Mouse (Mus musculus) left cerebral cortex, adult 11 months (tissue): ENCODE measurements around the gene Ccdc12.

Source experiments
- DNase-seq: peaks from one replicate; pipeline ENCODE4 v3.0.0; 2022; ENCODE audit warnings: low spot score

Ccdc12 gene

GRCm38 (mm10) chr9:110742295-110742950, 86.1 kb downstream of the Ccdc12 start:
- DNase-seq: no peak

DNA sequence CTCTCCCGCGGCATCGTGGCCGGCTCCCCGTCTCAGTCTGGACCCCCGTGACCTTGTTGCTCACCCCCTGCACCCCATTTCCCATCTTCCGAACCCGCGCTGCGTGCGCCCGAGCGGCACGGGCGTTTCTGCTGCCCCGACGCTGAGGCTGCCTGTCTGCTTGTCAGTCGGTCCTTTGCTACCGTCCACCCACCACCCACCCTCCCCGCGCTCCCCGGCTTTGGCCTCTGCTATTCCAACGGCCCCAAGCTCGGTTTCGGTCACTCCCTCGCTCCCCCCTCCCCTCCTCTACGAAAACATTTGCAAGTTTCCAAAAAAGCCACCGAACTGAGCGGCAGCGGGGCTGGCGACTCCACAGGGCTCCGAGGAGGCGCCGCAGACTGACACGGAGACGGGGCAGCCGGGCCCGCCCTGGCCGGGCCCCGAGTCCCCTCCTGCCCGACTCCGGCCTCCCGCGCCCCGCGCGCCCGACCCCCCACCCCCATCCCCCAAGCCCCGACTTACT, 86.7 kb downstream of the Ccdc12 start:
- no peak for DNase-seq

GRCm38 (mm10) chr9:110743456-110744323, 87.4 kb downstream of the Ccdc12 start:
- DNase-seq: no peak

- DNase-seq: no peak
These were observed 89.4 kb downstream of the Ccdc12 start for GRCm38 (mm10) chr9:110745752-110746151.

GRCm38 (mm10) chr9:110746238-110746637, 89.9 kb downstream of the Ccdc12 start:
- no peak for DNase-seq

DNA sequence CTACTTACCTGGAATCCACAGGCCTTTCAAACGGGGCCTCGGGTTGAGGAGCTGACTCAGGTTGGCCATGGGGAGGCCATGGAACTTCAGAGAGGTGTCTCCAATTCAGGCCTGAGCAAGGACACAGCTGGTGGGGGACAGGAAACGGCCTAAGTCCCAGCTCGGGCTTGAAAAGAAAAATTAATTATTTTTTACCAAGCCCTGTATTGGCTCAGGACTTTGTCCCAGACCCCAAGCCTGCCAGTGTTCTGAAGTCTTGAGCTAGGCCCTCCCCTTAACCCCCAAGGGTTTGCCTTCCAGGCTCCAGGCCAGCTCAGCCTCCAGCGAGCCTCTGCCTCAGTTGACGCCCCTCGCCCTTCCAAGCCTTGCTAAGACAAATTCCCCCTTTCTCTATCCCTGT, 90.7 kb downstream of the Ccdc12 start, which contains the start of gene Pth1r:
Gene Pth1r (minus strand): TSS at position 185 of the 400 bp plus-strand sequence.
- no peak for DNase-seq

GRCm38 (mm10) chr9:110748451-110748850, 92.1 kb downstream of the Ccdc12 start:
- no peak for DNase-seq

DNA sequence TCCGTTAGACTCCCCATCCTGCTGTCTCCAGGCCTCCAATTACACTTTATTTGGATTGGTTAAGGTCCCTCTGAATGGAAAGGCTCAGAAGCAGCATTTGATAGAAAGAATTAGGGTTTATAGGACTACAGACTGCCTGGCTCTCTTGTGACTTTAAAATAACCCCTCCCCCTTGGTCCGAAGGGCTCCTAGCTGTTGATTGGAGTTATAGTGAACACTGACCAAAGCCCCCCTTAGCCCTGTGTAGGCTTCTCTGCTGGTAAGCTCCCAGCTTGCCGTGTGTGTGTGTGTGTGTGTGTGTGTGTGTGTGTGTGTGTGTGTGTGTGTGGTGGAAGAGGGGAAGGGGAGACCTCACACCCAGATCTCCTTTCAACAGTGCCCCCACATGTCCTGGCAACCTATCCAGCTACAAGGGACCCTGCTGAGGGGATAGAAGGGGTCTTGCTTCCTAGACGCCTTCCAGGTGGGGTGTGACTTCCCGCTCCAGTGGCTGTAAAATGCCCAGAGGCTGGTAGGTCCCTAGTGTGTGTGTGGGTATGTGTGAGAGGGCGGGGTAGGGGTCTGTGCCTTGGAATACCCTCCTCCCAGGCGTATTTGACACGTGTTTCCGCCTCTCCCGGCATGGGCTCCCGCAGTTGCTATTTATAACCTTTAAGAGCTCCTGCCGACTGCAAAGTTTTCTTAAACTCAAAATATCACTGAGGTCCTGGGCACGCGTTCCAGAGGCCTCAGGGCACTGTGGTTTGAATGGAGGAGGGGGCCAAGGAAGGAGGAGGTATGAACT, 94.3 kb downstream of the Ccdc12 start:
- DNase-seq: no peak

DNA sequence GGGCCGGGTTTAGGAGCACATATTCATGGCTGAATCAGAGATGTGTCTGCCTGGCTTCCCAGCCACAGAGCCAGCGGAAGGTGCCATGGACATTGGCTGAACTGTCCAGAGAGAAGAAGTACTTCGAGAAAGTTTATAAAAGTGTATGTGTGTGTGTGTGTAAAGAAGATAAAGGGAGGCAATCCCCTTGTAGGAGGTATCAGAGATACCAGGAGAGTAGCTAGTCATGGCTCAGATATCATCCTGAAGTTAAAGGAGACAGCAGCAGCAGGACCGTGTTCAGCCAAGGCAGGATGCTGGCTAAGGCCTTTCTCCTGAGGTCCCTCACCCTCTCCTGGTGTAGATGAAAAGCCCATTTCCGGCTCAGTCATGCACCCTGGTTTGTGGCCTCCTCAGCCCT, 95.1 kb downstream of the Ccdc12 start:
- DNase-seq: no peak

GRCm38 (mm10) chr9:110752917-110753435, 96.7 kb downstream of the Ccdc12 start:
- no peak for DNase-seq

GRCm38 (mm10) chr9:110753773-110754172, 97.5 kb downstream of the Ccdc12 start:
- no peak for DNase-seq

- DNase-seq: no peak
These were observed 101.5 kb downstream of the Ccdc12 start for GRCm38 (mm10) chr9:110757816-110758215.

GRCm38 (mm10) chr9:110758605-110759004, 102.3 kb downstream of the Ccdc12 start:
- DNase-seq: no peak

DNA sequence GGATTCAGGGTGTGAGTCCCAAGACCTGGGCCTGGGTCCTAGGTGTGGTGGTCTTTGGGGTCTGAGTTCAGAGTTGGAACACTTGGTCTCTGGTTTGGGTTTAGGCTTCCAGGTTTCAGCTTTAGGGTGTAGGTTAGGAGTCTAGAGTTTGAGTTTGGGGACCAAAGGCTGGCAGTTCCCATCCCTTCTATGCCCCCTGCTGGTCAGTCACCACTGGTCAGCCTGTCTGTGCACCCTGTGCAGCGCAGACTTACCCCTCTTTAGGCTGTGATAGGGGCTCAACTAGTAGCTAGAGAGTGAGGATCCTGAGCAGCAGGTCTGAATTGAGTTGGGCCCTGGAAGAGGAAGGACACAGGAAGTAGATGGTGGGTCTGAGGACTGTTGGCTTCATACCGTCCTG, 103.0 kb downstream of the Ccdc12 start:
- no peak for DNase-seq

DNA sequence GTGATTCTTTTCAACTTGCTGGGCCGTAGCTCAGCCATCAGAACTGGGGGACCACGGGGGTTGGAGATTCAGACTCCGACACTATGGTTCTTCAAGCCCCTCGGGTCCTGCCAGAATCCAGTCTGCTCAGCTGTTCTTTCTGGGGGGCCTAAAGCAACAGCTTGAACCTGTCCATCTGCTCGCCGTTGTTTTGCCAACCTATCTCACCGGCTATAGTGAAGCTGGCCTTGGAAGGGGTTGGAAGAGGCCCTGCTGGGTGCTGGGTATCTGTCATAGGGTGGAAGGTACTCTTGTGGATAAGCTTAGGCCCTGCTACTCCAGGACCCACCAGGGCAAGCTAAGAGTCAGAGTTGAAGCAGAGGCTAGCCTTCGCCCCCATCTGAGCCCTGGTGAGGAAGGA, 104.6 kb downstream of the Ccdc12 start:
- DNase-seq: no peak
